Mouse (Mus musculus): ENCODE measurements around the gene Adk.

DNA sequence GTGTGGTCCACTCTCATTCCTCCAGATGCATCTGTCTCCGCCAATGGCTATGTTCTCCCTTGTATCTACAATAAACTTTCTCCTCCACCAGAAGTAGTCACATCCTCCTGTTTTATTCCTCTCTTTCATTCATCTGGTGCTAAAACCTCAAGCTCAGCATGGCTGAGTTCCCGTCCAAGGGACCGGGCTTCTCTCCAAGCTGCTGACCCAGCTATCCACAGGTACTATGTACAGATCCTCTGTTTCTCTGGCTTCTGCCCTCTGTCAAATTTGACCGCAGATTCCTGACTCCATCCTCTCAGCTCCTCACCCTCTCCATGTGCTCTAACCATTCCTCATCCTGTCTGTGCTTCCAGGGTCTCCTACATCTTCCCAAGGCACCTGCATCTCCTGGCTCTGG lies 406.8 kb downstream of the Adk start:
- TF ChIP-seq CTCF (IDR thresholded peaks at IDR 0.05; ENCODE audit: borderline replicate concordance, insufficient read depth, low read depth, low read length): no peak
- no peak for TF ChIP-seq POLR2A (IDR thresholded peaks at IDR 0.05; ENCODE audit: borderline replicate concordance, insufficient read depth, low read length)
